Mouse (Mus musculus) limb, embryonic 11.5 days (tissue): Measurements from ENCODE around the gene Cep57. TPM values are rescaled to one million over a fixed set of nuclear protein-coding genes. Genes with fewer than 3 reads are reported as not detected.
"Not testable (repeated sequence)": the region's sequence is repeated elsewhere in the genome, so short reads cannot be mapped to it uniquely, and the experiment has no call there.

ENCODE experiments used
- ATAC-seq: fragments of 200-750 bp; cut with Nextera tagmentation; 2 replicates; pipeline ENCODE4 v1.8.0; 2017; ENCODE audit warnings: low read depth; ENCODE audit not compliant: insufficient number of reproducible peaks, low FRiP score, low TSS enrichment
- DNase-seq: peaks from one replicate; pipeline ENCODE4 v3.0.0-alpha.2; 2015; ENCODE audit warnings: low spot score
- H3K27ac ChIP-seq: fragments of 300-500 bp; sonication (generic); replicated peaks from 2 replicates; pipeline ENCODE4 v1.5.1; 2014; ENCODE audit warnings: low read depth, mild to moderate bottlenecking, low read length
- H3K27me3 ChIP-seq: fragments of 300-500 bp; sonication (generic); 2 replicates; pipeline ENCODE4 v1.6.1; 2014; ENCODE audit warnings: mild to moderate bottlenecking, low read length, mixed read lengths; ENCODE audit not compliant: control insufficient read depth, insufficient read depth
- H3K36me3 ChIP-seq: fragments of 300-500 bp; sonication (generic); 2 replicates; pipeline ENCODE4 v1.6.1; 2014; ENCODE audit warnings: mild to moderate bottlenecking, low read length, moderate library complexity, mixed read lengths; ENCODE audit not compliant: control insufficient read depth, insufficient read depth
- H3K4me1 ChIP-seq: fragments of 300-500 bp; sonication (generic); 2 replicates; pipeline ENCODE4 v1.6.1; 2014; ENCODE audit warnings: low read length, mixed read lengths; ENCODE audit not compliant: control insufficient read depth, insufficient read depth
- H3K4me2 ChIP-seq: fragments of 300-500 bp; sonication (generic); 2 replicates; pipeline ENCODE4 v1.6.1; 2014; ENCODE audit warnings: low read depth, mild to moderate bottlenecking, moderate library complexity; ENCODE audit not compliant: severe bottlenecking
- H3K4me3 ChIP-seq: fragments of 300-500 bp; sonication (generic); 2 replicates; pipeline ENCODE4 v1.5.1; 2014; ENCODE audit warnings: low read depth, low read length
- H3K9ac ChIP-seq: fragments of 300-500 bp; sonication (generic); 2 replicates; pipeline ENCODE4 v1.6.1; 2014; ENCODE audit warnings: mild to moderate bottlenecking, low read length
- H3K9me3 ChIP-seq: fragments of 300-500 bp; sonication (generic); 2 replicates; pipeline ENCODE4 v1.6.1; 2016; ENCODE audit warnings: low read length; ENCODE audit not compliant: control insufficient read depth
- WGBS: fragments of 180-500 bp; shearing (Covaris S2); extraction: QIAGEN DNeasy Blood & Tissue Kit; methylation state at CpG from one replicate; pipeline ENCODE4 v1.1.7; 2014; 5-methylcytosine and 5-hydroxymethylcytosine counted together
- polyA plus RNA-seq: library from polyadenylated mRNA; unstranded; fragments of >200 nt; fragmentation: Nextera tagmentation; extraction: Ambion mirVana; gene quantifications from 2 replicates; pipeline ENCODE4 v1.2.1, GENCODE M21; 2014

The Cep57 gene
- polyA plus RNA-seq, 1 experiment from 2014 or later, result 73.7 TPM

GRCm38 (mm10) chr9:13820774-13821173 is 6.1 kb downstream of the Cep57 start:
- 89% methylated on average over 3 of the region's 3 CpGs for WGBS
- DNase-seq, result no peak
- H3K4me3 ChIP-seq, result no peak overlapping the region
- peaks cover 6% of the 10 kb centered on the region for H3K4me1 ChIP-seq
- H3K9me3 ChIP-seq, result no peaks in the 10 kb centered on the region
- H3K9ac ChIP-seq, result no peak overlapping the region
- ATAC-seq, result no peak
- no peak overlapping the region for H3K4me2 ChIP-seq
- peaks cover 16% of the 10 kb centered on the region; the same call in 1 of the 2 replicates for H3K36me3 ChIP-seq
- H3K27me3 ChIP-seq, result no peaks in the 10 kb centered on the region
- no peak overlapping the region for H3K27ac ChIP-seq

GRCm38 (mm10) chr9:13818369-13818768 is 8.5 kb downstream of the Cep57 start:
- Histone ChIP-seq H3K9me3 (no peaks in the 10 kb centered on the region), H3K27ac (no peak overlapping the region), H3K9ac (no peak overlapping the region), H3K4me1 (no peaks in the 10 kb centered on the region), H3K36me3 (peaks cover 18% of the 10 kb centered on the region; the same call in 1 of the 2 replicates), H3K4me2 (no peak overlapping the region), H3K27me3 (no peaks in the 10 kb centered on the region), H3K4me3 (no peak overlapping the region)
- 95% methylated on average over 9 of the region's 9 CpGs for WGBS
- DNase-seq (no peak), ATAC-seq (no peak)

GRCm38 (mm10) chr9:13809937-13810336 is 17.0 kb downstream of the Cep57 start:
- Histone ChIP-seq H3K4me2 (no peak overlapping the region), H3K4me3 (no peak overlapping the region), H3K36me3 (peaks cover 18% of the 10 kb centered on the region; the same call in 1 of the 2 replicates), H3K4me1 (no peaks in the 10 kb centered on the region), H3K9me3 (no peaks in the 10 kb centered on the region), H3K27me3 (no peaks in the 10 kb centered on the region), H3K9ac (no peak overlapping the region), H3K27ac (no peak overlapping the region)
- DNase-seq (no peak), ATAC-seq (no peak)

GRCm38 (mm10) chr9:13807657-13808056 is 19.2 kb downstream of the Cep57 start:
- Histone ChIP-seq H3K4me3 (no peak overlapping the region), H3K36me3 (peaks cover 18% of the 10 kb centered on the region; the same call in 1 of the 2 replicates), H3K27ac (no peak overlapping the region), H3K4me2 (no peak overlapping the region), H3K27me3 (no peaks in the 10 kb centered on the region), H3K9me3 (no peaks in the 10 kb centered on the region), H3K9ac (no peak overlapping the region), H3K4me1 (no peaks in the 10 kb centered on the region)
- ATAC-seq (no peak), DNase-seq (no peak)
- 93% methylated on average over 5 of the region's 5 CpGs for WGBS

- H3K4me1 ChIP-seq, result no peaks in the 10 kb centered on the region
- H3K27ac ChIP-seq, result no peak overlapping the region
- no peak for ATAC-seq
- no peak overlapping the region for H3K9ac ChIP-seq
- WGBS, result 93% methylated on average over 7 of the region's 7 CpGs
- no peaks in the 10 kb centered on the region for H3K27me3 ChIP-seq
- H3K4me2 ChIP-seq, result no peak overlapping the region
- DNase-seq, result no peak
- H3K4me3 ChIP-seq, result no peak overlapping the region
- peaks cover 15% of the 10 kb centered on the region; the same call in 1 of the 2 replicates for H3K36me3 ChIP-seq
- no peaks in the 10 kb centered on the region for H3K9me3 ChIP-seq
Observed at GRCm38 (mm10) chr9:13806854-13807253, 20.1 kb downstream of the Cep57 start.

- Histone ChIP-seq H3K4me1 (no peaks in the 10 kb centered on the region), H3K9ac (no peak overlapping the region), H3K9me3 (no peaks in the 10 kb centered on the region), H3K4me2 (no peak overlapping the region), H3K36me3 (peaks cover 3% of the 10 kb centered on the region), H3K4me3 (no peak overlapping the region), H3K27me3 (no peaks in the 10 kb centered on the region), H3K27ac (no peak overlapping the region)
- DNase-seq (no peak), ATAC-seq (no peak)
- 89% methylated on average over 1 of the region's 1 CpGs for WGBS
Observed at GRCm38 (mm10) chr9:13804480-13804879, 22.4 kb downstream of the Cep57 start.

GRCm38 (mm10) chr9:13794756-13795155 is 32.2 kb downstream of the Cep57 start:
- Histone ChIP-seq H3K36me3 (peaks cover 5% of the 10 kb centered on the region; the same call in 1 of the 2 replicates), H3K9me3 (no peaks in the 10 kb centered on the region), H3K4me2 (no peak overlapping the region), H3K27ac (no peak overlapping the region), H3K4me3 (no peak overlapping the region), H3K4me1 (no peaks in the 10 kb centered on the region), H3K27me3 (no peaks in the 10 kb centered on the region), H3K9ac (no peak overlapping the region)
- 93% methylated on average over 2 of the region's 2 CpGs for WGBS
- no peak for ATAC-seq
- DNase-seq, result no peak

GRCm38 (mm10) chr9:13794302-13794701 is 32.6 kb downstream of the Cep57 start:
- Histone ChIP-seq H3K4me2 (no peak overlapping the region), H3K27ac (no peak overlapping the region), H3K27me3 (no peaks in the 10 kb centered on the region), H3K9ac (no peak overlapping the region), H3K36me3 (peaks cover 3% of the 10 kb centered on the region; the same call in 1 of the 2 replicates), H3K4me3 (no peak overlapping the region), H3K9me3 (no peaks in the 10 kb centered on the region), H3K4me1 (no peaks in the 10 kb centered on the region)
- DNase-seq (no peak), ATAC-seq (no peak)
- WGBS, result 67% methylated on average over 1 of the region's 1 CpGs

- H3K9ac ChIP-seq, H3K9me3 ChIP-seq, H3K4me1 ChIP-seq, H3K27me3 ChIP-seq, H3K27ac ChIP-seq, H3K4me3 ChIP-seq, ATAC-seq, H3K36me3 ChIP-seq, H3K4me2 ChIP-seq, DNase-seq: not testable (repeated sequence)
- 98% methylated on average over 7 of the region's 8 CpGs for WGBS
Observed at GRCm38 (mm10) chr9:13790864-13791263, 36.0 kb downstream of the Cep57 start.
